Mouse (Mus musculus) MEL (cell line): ENCODE results near the gene 4930432M17Rik. TPM values are rescaled to one million over a fixed set of nuclear protein-coding genes. Genes with fewer than 3 reads are reported as not detected.

Source experiments
- DNase-seq: peaks from one replicate; pipeline ENCODE4 v3.0.0; 2011; ENCODE audit warnings: low read depth, low spot score
- H3K27ac ChIP-seq: 2 replicates; pipeline ENCODE4 v1.5.1; 2012; ENCODE audit warnings: low read depth, mild to moderate bottlenecking, control low read depth, low read length, moderate library complexity; ENCODE audit not compliant: control insufficient read depth
- H3K27me3 ChIP-seq, 2 experiments: fragments of 150-350 bp in 1 of 2; sonication (generic) in 1 of 2; 2 replicates each; pipeline ENCODE4 v1.6.1; 2012; ENCODE audit warnings: low read length in 2 of 2, mild to moderate bottlenecking in 2 of 2, improper control_type of control experiment in 1 of 2, moderate library complexity in 1 of 2; ENCODE audit not compliant: insufficient read depth in 2 of 2, control insufficient read depth in 1 of 2
- H3K36me3 ChIP-seq, 2 experiments: 2 replicates each; pipeline ENCODE4 v1.6.1; 2012 to 2014; ENCODE audit warnings: low read length in 2 of 2, improper control_type of control experiment in 1 of 2, inconsistent platforms in 1 of 2, mild to moderate bottlenecking in 1 of 2; ENCODE audit not compliant: insufficient read depth in 2 of 2, control insufficient read depth in 1 of 2
- H3K4me1 ChIP-seq, 2 experiments: fragments of 150-350 bp in 1 of 2; sonication (generic) in 1 of 2; 2 replicates each; pipeline ENCODE4 v1.6.1; 2012; ENCODE audit warnings: low read length in 2 of 2, improper control_type of control experiment in 1 of 2, mild to moderate bottlenecking in 1 of 2; ENCODE audit not compliant: insufficient read depth in 2 of 2, control insufficient read depth in 1 of 2
- H3K4me3 ChIP-seq, 2 experiments: fragments of 150-350 bp in 1 of 2; sonication (generic) in 1 of 2; 2 replicates each; pipeline ENCODE4 v1.5.1; 2012; ENCODE audit warnings: low read depth in 2 of 2, low read length in 2 of 2, mild to moderate bottlenecking in 2 of 2, moderate library complexity in 2 of 2, control low read depth in 1 of 2, improper control_type of control experiment in 1 of 2; ENCODE audit not compliant: control insufficient read depth in 1 of 2, insufficient read depth in 1 of 2
- H3K79me2 ChIP-seq: 2 replicates; pipeline ENCODE4 v1.6.1; 2012; ENCODE audit warnings: mild to moderate bottlenecking, low read length, moderate library complexity; ENCODE audit not compliant: control insufficient read depth, poor library complexity, insufficient read depth
- H3K9ac ChIP-seq: 2 replicates; pipeline ENCODE4 v1.6.1; 2012; ENCODE audit warnings: low read depth, mild to moderate bottlenecking, control low read depth, low read length, moderate library complexity; ENCODE audit not compliant: control insufficient read depth, poor library complexity, severe bottlenecking
- H3K9me3 ChIP-seq: fragments of 150-350 bp; sonication (generic); replicated peaks from 2 replicates; pipeline ENCODE4 v1.6.1; 2012; ENCODE audit warnings: mild to moderate bottlenecking, low read length, improper control_type of control experiment, moderate library complexity; ENCODE audit not compliant: insufficient read depth
- CHD1 ChIP-seq: IDR thresholded peaks from 2 replicates; pipeline ENCODE4 v1.6.1; 2012; ENCODE audit warnings: low read depth, mild to moderate bottlenecking, inconsistent platforms, low read length, improper control_type of control experiment
- CHD2 ChIP-seq: IDR thresholded peaks from 2 replicates; pipeline ENCODE4 v1.6.1; 2011; ENCODE audit warnings: low read length, improper control_type of control experiment
- E2F4 ChIP-seq: IDR thresholded peaks from 2 replicates; pipeline ENCODE4 v1.6.1; 2011; ENCODE audit warnings: low read depth, low read length, improper control_type of control experiment, borderline replicate concordance
- ELF1 ChIP-seq: IDR thresholded peaks from 2 replicates; pipeline ENCODE4 v1.6.1; 2014; ENCODE audit warnings: low read depth, mild to moderate bottlenecking, inconsistent platforms, low read length, improper control_type of control experiment, moderate library complexity
- EP300 ChIP-seq, 2 experiments: IDR thresholded peaks; 2 replicates each; pipeline ENCODE4 v1.6.1; 2011; ENCODE audit warnings: improper control_type of control experiment in 2 of 2, low read length in 2 of 2, low read depth in 1 of 2, mild to moderate bottlenecking in 1 of 2
- GABPA ChIP-seq: IDR thresholded peaks from 2 replicates; pipeline ENCODE4 v1.6.1; 2012; ENCODE audit warnings: low read depth, mild to moderate bottlenecking, inconsistent platforms, low read length, improper control_type of control experiment, moderate library complexity
- GATA1 ChIP-seq: IDR thresholded peaks from 2 replicates; pipeline ENCODE4 v1.6.1; 2011; ENCODE audit warnings: low read depth, low read length, improper control_type of control experiment
- HCFC1 ChIP-seq: IDR thresholded peaks from 2 replicates; pipeline ENCODE4 v1.6.1; 2012; ENCODE audit warnings: low read depth, mild to moderate bottlenecking, inconsistent platforms, low read length, improper control_type of control experiment, moderate library complexity
- JUND ChIP-seq: IDR thresholded peaks from 2 replicates; pipeline ENCODE4 v1.6.1; 2011; ENCODE audit warnings: low read depth, mild to moderate bottlenecking, improper control_type of control experiment, low read length
- KAT2A ChIP-seq: conservative IDR thresholded peaks from 2 replicates; pipeline ENCODE4 v1.6.1; 2012; ENCODE audit warnings: low read depth, low read length, improper control_type of control experiment, inconsistent platforms
- MAFK ChIP-seq: IDR thresholded peaks from 2 replicates; pipeline ENCODE4 v1.6.1; 2011; ENCODE audit warnings: low read depth, mild to moderate bottlenecking, low read length, improper control_type of control experiment, borderline replicate concordance
- MAZ ChIP-seq: IDR thresholded peaks from 2 replicates; pipeline ENCODE4 v1.6.1; 2012; ENCODE audit warnings: low read depth, mild to moderate bottlenecking, inconsistent platforms, low read length, improper control_type of control experiment
- MEF2A ChIP-seq: IDR thresholded peaks from 2 replicates; pipeline ENCODE4 v1.6.1; 2014; ENCODE audit warnings: low read depth, mild to moderate bottlenecking, inconsistent platforms, low read length, improper control_type of control experiment; ENCODE audit not compliant: poor library complexity, insufficient replicate concordance, severe bottlenecking; ENCODE audit errors: extremely low read depth
- MXI1 ChIP-seq: IDR thresholded peaks from 2 replicates; pipeline ENCODE4 v1.6.1; 2011; ENCODE audit warnings: mild to moderate bottlenecking, low read depth, low read length, improper control_type of control experiment
- NRF1 ChIP-seq: IDR thresholded peaks from 2 replicates; pipeline ENCODE4 v1.6.1; 2014; ENCODE audit warnings: low read depth, mild to moderate bottlenecking, inconsistent platforms, low read length, improper control_type of control experiment, moderate library complexity; ENCODE audit not compliant: poor library complexity, insufficient read depth, severe bottlenecking
- POLR2A ChIP-seq, 2 experiments: IDR thresholded peaks; 2 replicates each; pipeline ENCODE4 v1.6.1; 2011 to 2012; ENCODE audit warnings: low read length in 2 of 2, mild to moderate bottlenecking in 2 of 2, control low read depth in 1 of 2, improper control_type of control experiment in 1 of 2, low read depth in 1 of 2, moderate library complexity in 1 of 2; ENCODE audit not compliant: control insufficient read depth in 1 of 2, insufficient read depth in 1 of 2, poor library complexity in 1 of 2
- POLR2AphosphoS5 ChIP-seq: IDR thresholded peaks from 2 replicates; pipeline ENCODE4 v1.6.1; 2012; ENCODE audit warnings: low read depth, borderline replicate concordance, mild to moderate bottlenecking, inconsistent platforms, low read length, moderate library complexity, mixed read lengths
- TAL1 ChIP-seq: IDR thresholded peaks from 2 replicates; pipeline ENCODE4 v1.6.1; 2012; ENCODE audit warnings: mild to moderate bottlenecking, inconsistent platforms, low read length, moderate library complexity, mixed read lengths
- TBP ChIP-seq: IDR thresholded peaks from 2 replicates; pipeline ENCODE4 v1.8.0; 2011; ENCODE audit warnings: low read depth, low read length, improper control_type of control experiment
- TCF12 ChIP-seq: IDR thresholded peaks from 2 replicates; pipeline ENCODE4 v1.6.1; 2014; ENCODE audit warnings: low read depth, mild to moderate bottlenecking, inconsistent platforms, low read length, improper control_type of control experiment, moderate library complexity
- UBTF ChIP-seq: IDR thresholded peaks from 2 replicates; pipeline ENCODE4 v1.6.1; 2012; ENCODE audit warnings: low read depth, mild to moderate bottlenecking, inconsistent platforms, low read length, improper control_type of control experiment, moderate library complexity, borderline replicate concordance; ENCODE audit not compliant: insufficient read depth
- USF1 ChIP-seq: IDR thresholded peaks from 2 replicates; pipeline ENCODE4 v1.6.1; 2014; ENCODE audit warnings: low read depth, mild to moderate bottlenecking, inconsistent platforms, low read length, improper control_type of control experiment, moderate library complexity
- USF2 ChIP-seq, 2 experiments: IDR thresholded peaks; 2 replicates each; pipeline ENCODE4 v1.6.1; 2011 to 2012; ENCODE audit warnings: improper control_type of control experiment in 2 of 2, low read length in 2 of 2, borderline replicate concordance in 1 of 2, inconsistent platforms in 1 of 2, low read depth in 1 of 2, mild to moderate bottlenecking in 1 of 2; ENCODE audit not compliant: insufficient read depth in 1 of 2
- ZMIZ1 ChIP-seq: IDR thresholded peaks from 2 replicates; pipeline ENCODE4 v1.6.1; 2012; ENCODE audit warnings: low read depth, mild to moderate bottlenecking, inconsistent platforms, low read length, improper control_type of control experiment, moderate library complexity
- polyA plus RNA-seq, 2 experiments: library from polyadenylated mRNA; stranded (reverse) in 1 of 2; unstranded in 1 of 2; fragments of >175 nt in 1 of 2; fragments of >200 nt in 1 of 2; gene quantifications; 2 replicates each; pipeline versions ENCODE4 v1.2.1 to v1.2.4; 2012; ENCODE audit warnings: low replicate concordance in 2 of 2, low read depth in 1 of 2; ENCODE audit not compliant: insufficient read length in 2 of 2, insufficient read depth in 1 of 2, missing spikeins in 1 of 2
- total RNA-seq: library from RNA; depleted of rRNA; stranded (reverse); fragments of 300-350 nt; gene quantifications from 2 replicates; pipeline ENCODE4 v1.2.3, GENCODE M21; 2012

The 4930432M17Rik gene
- total and polyA plus RNA-seq, 3 experiments, result not detected

DNA sequence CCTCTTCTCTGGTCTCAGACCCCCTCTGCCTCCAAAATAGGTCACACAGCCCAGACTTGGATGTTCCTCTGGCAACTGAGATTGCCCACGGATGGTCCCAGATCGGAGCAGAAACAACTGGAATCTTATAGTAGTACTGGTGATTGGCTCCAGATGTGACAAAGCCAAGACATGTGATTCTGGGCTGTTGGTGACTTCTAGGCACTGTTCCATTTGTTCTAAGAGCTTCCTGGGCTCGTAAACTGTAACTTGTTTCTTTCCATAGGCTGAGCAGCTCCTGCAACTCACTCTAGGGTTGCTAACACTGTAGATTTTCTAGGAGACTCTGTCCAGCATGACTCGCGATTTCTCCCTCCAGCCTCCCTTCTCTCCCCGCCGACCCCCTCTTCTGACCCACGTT lies 48.1 kb downstream of the 4930432M17Rik start:
- H3K9ac ChIP-seq, result no peak overlapping the region
- H3K27me3 ChIP-seq, result no peaks in the 10 kb centered on the region; a peak in 1 of 4 replicates
- H3K79me2 ChIP-seq, result no peaks in the 10 kb centered on the region
- H3K9me3 ChIP-seq, result no peaks in the 10 kb centered on the region
- TF ChIP-seq MXI1 (no peak), CHD2 (no peak), MAFK (no peak), UBTF (no peak), USF2 (IDR thresholded peaks at IDR 0.05; ENCODE audit: borderline replicate concordance in 1 of 2, insufficient read depth in 1 of 2, low read depth in 1 of 2, low read length in 2 of 2) (no peak), CHD1 (no peak), EP300 (IDR thresholded peaks at IDR 0.05; ENCODE audit: low read depth in 1 of 2, low read length in 2 of 2) (no peak), E2F4 (no peak), GABPA (no peak), TAL1 (no peak), TBP (no peak), MEF2A (no peak), ZMIZ1 (no peak), POLR2A (IDR thresholded peaks at IDR 0.05; ENCODE audit: control insufficient read depth in 1 of 2, insufficient read depth in 1 of 2, low read depth in 1 of 2, low read length in 2 of 2, poor library complexity in 1 of 2) (no peak), USF1 (no peak), KAT2A (no peak), JUND (no peak)
- DNase-seq, result no peak
- H3K36me3 ChIP-seq, result no peaks in the 10 kb centered on the region
- no peaks in the 10 kb centered on the region for H3K4me1 ChIP-seq
- no peak overlapping the region for H3K4me3 ChIP-seq
- H3K27ac ChIP-seq, result no peak overlapping the region

DNA sequence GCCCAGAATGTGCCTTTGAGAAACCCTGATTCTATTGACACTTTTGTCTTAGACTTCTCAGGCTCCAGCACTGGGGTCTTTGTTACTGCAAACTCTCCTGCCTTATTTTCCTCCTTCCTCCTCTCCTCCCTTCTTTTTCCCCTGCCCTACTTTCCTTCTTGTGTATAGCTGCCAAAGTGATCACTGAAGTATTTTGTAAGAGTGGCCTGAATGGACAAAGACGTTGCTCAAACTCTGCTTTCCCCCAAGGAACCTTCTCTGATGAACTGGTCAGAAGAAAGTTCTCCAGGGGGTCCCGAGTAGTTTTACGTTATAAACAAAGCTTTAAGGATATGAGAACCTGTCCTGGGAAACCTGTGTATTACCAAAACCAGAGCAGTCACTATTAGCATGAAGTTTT lies 49.1 kb downstream of the 4930432M17Rik start:
- TF ChIP-seq ZMIZ1 (no peak), ELF1 (no peak), NRF1 (no peak), TCF12 (no peak), POLR2AphosphoS5 (no peak), TBP (no peak), MEF2A (no peak), TAL1 (no peak), GABPA (no peak), HCFC1 (no peak), GATA1 (no peak), MAZ (no peak), MAFK (no peak)
- H3K79me2 ChIP-seq, result no peaks in the 10 kb centered on the region
- no peak overlapping the region for H3K4me3 ChIP-seq
- no peak overlapping the region for H3K9ac ChIP-seq
- H3K36me3 ChIP-seq, result no peaks in the 10 kb centered on the region
- H3K27ac ChIP-seq, result no peak overlapping the region
- no peaks in the 10 kb centered on the region for H3K9me3 ChIP-seq
- DNase-seq, result no peak
- no peaks in the 10 kb centered on the region; a peak in 1 of 4 replicates for H3K27me3 ChIP-seq
- no peaks in the 10 kb centered on the region for H3K4me1 ChIP-seq
